Mouse (Mus musculus): ENCODE results near the gene Ifitm6.

DNA sequence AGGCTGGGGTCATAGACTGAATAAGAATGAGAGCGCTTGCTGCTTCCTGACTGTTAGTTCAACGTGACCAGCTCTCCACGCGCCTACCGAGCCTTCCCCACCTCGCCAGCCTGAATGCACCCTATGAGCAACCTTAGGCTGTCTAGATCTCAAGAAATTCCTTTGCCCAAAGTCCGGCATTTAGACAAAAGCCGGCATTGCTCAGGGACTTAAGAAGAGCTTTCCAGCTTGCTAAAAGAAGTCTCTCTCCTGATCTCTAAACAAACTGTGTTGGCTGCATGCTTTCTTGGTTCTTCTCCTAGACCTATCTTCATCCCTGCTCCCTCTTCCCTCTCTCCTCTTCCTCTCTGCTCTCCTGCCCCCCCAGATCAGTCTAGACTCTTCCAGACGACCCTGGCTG is 42.8 kb downstream of the Ifitm6 start:
- TF ChIP-seq FLI1 (IDR thresholded peaks at IDR 0.05; ENCODE audit: low read length) (no peak), GATA1 (IDR thresholded peaks at IDR 0.05; ENCODE audit: borderline replicate concordance, low read length) (no peak)

Measured in megakaryocyte, embryonic 14.5 days (primary cell).